Mouse (Mus musculus): ENCODE results near the gene Cabp7.

Cabp7 gene

DNA sequence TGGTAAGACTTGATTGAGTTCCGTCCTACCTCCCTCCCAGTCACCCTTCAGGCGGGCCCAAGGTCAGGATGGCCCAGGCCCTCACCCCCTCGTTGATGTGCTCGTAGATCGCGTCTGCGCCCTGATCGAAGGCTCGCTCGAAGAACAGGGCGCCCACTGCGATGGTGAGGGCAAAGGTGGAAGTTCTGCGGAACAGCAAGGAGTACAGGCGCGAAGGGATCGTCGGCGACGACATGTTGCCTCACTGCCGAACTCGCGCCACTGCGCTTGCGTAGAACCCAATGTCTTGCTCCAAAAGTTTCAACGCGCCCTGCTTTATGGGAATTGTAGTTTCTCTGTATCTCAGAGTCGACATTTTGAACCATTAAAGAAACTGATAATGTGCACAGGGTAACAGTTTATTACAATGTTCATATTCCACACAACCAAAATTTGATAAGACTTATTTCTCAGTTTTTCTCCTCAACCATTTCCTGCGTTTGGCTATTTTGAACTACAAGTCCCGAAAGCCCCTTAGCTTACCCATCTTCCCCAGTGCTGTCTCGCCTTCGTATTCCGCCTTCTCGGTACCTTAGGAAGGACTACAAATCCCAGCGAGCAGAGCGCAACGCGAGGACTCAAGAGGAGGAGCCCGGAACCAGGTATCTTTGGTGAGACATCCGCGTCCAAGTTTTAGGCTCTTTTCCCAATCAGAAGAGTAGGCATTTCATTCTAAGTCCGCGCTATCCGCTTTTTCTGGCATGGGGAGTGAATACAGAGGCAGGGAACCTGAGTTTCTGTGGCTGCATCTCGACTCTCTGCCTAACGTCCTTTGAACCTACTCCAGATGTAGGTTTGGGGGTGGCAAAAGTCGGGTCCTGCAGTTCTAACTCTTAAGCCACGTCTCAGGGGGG lies 42.3 kb downstream of the Cabp7 start, which contains the start of the genes Uqcr10 and Zmat5:
Uqcr10 (minus strand) TSS at position 271 of the 893 bp plus-strand sequence.
Zmat5 (plus strand) TSS at position 607 of the 893 bp plus-strand sequence.
- peak; percentile 95 for DNase-seq (ENCODE audit: low spot score in 2 of 2)

DNA sequence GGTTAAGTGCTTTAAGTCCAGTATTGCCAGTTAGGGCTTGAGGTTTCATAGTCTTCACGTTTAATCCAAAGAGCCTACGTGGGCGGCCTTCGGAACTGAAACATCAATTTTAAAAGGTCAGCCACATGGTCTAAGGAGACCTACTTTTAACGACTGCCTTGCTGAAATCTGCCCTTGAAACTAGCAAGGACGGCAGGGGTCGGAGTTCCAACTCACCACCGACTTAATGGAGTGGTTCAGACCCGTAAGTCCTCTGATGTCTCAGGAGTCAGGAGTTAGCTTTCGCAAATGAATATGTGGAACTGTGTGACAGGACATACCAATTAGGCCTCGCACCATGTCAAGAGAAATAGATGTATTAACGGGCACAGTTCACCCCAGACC lies 42.9 kb downstream of the Cabp7 start:
- DNase-seq (ENCODE audit: low spot score in 2 of 2) = no peak

DNA sequence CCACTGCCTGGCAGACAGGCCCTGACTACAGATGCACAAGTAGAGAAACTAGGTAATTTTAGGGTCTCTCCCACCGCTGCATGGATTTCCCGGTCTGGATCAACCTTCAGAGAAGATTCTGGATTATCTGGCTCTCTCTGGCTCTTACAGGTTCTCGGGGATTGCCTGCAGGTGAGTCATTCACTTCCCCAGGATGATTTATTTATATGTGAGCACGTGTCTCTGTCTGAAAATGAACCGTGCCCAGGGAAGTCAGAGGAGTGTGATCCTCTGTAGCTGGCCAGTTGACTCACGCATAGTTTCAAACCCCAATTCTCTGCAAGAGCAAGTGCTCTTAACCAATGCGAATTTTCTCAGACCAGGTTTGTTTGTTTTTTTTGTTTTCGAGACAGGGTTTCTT lies 45.9 kb downstream of the Cabp7 start:
- no peak for DNase-seq (ENCODE audit: low spot score in 2 of 2)

DNA sequence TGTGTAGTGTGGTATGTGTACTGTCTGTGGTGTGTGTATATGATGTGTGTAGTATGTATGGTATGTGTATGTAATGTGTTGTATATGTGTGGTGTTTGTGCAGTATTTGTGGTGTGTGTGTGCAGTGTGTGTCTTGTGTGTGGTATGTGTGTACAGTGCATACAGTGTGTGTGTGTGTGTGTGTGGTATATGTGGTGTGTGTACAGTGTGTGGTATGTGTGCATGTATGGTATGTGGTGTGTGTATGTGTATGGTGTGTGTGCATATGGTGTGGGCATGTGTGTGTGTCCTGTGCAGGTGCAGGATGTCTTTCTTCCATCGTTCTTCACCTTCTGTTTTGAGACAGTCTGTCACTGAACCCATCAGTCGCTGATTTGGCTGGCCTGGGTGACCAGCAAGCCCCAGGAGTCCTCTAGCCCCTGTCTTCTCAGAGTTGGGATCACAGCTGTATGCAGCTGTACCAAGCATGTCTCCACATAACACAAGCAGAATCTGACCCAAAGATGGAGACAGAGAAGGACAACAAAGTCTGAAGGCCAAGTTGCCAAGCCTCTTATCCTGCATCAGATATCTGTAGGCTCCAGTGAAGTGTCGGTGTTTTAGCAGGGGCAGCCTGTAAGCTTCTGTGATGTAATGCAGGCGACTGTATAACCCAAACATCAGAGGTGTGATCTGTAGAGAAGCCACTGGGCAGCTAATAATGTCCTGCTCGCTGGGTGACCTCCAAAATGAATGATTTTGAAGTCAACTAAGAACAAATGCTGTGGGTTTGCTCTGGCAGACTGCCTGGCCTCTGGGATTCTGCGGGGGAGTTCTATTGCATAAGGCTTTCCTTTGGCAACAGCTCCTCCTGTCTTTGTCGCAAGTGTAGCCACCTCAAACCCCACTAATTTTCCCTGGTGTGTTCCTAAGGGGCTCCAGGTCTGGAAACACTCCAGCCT lies 49.3 kb downstream of the Cabp7 start:
- peak; percentile 68 to 75 for DNase-seq (ENCODE audit: low spot score in 2 of 2)

DNA sequence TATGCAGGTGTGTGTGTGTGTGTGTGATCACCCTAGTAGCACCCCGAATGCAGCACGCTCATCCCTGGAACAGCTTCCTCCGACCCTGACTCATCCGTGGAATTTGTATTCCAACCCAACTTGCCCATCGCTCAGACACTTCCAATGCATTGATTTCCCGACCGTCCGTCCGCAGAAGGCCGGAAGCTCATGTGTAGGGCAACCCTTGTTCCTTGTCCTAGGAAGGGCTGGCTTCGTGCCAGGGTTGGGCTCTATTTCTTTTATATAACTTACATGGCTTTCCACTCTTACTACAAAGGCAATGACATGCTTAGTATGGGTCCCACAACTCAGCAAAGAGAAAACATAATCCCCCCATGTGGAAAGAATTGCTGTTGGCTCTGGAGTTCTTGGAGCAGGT lies 54.4 kb downstream of the Cabp7 start:
- no peak for DNase-seq (ENCODE audit: low spot score in 2 of 2)

DNA sequence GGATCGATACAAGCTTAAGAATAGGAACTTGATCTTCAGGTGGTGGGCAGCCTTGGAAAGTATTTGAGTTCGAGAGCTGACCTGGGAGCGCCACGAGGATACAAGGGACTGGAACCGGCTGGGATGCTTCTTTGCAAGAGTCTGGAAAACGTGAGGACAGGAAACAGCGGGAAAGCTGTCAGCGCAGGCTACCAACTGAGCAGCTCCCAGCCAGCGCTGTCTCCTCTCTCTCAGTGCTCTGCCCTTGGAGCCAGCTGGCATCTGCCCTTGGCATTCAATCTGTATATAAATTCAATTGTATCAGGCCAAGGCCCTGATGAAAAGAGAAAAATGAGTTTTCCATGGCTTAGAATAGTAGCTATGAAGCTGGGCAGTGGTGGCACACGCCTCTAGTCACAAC lies 55.4 kb downstream of the Cabp7 start:
- DNase-seq (ENCODE audit: low spot score in 2 of 2) = no peak

DNA sequence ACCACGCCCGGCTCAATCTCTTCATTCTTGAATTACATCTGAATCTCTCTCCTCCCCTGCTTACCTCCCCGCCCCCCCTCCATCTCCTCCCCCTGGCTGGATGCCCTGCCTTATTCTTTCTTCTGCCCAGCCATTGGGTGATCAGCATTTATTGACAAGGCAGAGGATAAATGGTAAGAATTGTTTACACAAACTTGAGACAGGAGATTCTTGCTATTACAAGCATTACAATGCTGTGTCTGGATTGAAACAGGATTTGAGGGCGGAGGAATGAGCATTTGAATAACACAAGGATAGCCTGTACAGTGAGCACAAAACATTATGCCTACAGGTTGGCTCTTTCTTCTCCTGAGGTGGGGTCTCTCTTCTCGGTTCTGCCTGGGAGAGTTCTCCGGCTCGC lies 56.2 kb downstream of the Cabp7 start:
- no peak for DNase-seq (ENCODE audit: low spot score in 2 of 2)

DNA sequence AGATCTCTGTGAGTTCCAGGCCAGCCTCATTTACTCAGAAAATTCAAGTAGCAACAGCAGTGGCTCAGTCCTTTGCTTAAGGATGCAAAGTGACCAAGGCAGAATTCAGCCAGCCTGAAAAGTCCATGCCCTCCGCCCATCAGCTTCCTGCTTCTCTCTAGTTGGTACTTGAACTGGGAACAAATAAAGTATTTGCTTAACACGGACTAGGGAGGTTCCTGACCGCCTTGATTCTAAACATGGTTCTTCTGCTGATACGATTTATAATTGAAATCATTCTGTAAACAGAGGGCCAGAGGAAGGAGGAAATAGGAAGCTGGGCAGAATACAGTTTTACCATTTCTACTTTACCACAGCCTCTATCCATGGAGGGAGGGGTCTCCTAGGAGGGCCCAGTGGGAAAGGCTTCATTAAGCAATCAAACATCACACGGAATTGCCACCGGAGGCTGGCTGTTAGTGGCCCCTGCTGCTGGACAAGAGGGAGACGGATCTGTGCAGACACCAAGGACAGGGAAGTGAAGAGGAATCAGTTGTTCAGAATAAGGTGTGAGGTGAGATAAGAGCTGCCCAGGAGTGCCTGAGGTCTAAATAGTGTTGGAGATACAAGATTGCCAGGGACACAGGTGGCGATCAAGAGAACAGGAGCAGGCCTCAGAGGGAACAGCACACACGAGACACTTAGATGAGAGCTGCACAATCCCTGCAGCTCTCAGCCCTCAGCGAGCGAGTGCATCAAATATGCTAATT lies 57.8 kb downstream of the Cabp7 start:
- no peak for DNase-seq (ENCODE audit: low spot score in 2 of 2)

DNA sequence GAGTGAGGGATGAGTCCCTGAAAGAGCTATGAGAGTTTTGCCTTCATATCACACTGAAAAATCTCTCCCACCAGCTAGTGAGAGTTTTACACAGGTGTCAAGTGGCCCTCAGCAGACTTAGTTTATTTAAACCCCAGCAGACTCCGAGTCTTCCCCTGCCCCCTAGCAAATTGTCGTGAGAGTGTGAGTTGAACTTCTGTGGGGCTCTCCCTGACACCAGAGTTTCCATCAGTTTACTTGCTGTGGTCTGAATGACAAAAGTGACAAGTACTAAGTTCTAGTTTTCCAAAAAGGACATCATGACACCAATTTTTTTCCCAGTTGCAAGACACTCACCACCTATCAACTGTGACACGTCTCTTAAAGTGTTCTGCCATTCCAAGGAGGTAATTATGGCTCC lies 58.7 kb downstream of the Cabp7 start:
- DNase-seq (ENCODE audit: low spot score in 2 of 2) = no peak

DNA sequence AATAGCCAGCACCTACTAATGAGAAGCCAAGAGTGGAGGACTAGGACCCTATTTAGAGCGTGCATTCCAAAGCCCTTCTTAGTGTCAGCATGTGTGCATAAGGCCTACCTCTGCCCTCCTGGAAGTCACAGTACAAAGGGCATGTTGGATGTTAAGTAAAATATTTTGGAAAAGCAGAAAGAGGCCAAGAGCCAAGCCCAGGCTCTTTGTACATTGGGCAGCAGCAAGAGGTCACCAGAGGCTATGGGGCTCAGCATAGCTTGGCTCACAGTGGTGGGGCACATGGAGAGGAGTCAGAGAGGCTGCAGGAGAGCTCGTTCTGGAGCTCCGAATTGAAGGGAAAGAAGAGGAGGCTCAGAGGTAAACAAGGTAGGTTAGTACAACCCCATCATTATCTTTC lies 59.6 kb downstream of the Cabp7 start:
- DNase-seq (ENCODE audit: low spot score in 2 of 2) = no peak

All from right cerebral cortex, postnatal 10 days (tissue).